Mouse (Mus musculus): ENCODE data around the gene Prc1. TPM values are rescaled to one million over a fixed set of nuclear protein-coding genes. Genes with fewer than 3 reads are reported as not detected.

Gene Prc1
- polyA plus RNA-seq, 1 experiment = 44.8 TPM

DNA sequence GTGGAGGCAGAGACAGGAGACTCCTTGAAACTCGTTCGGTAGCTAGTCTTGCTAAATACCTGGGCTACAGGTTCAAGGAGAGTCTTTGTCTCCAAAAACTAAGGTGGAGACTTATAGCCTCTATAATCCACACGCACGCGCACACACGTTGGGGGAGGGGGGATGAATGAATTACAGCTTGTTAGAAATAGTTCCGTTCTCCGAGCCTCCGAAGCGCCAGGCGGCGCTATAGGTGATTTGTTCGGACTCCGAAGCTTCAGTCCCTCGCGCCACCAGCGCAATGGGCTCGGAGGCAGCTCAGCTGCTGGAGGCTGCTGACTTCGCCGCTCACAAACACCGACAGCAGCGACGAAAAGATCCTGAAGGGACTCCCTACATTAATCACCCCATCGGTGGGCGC is 48.6 kb downstream of the Prc1 start, which contains the start of gene Hddc3:
Hddc3 (plus strand) TSS at position 247 of the 400 bp plus-strand sequence.
- TF ChIP-seq CTCF (IDR thresholded peaks at IDR 0.05; ENCODE audit: control insufficient read depth, insufficient read depth, insufficient replicate concordance, low read depth, low read length) (peak; percentile 85), POLR2A (IDR thresholded peaks at IDR 0.05; ENCODE audit: control insufficient read depth, low read depth, low read length) (peak; percentile 67)
- H3K4me3 ChIP-seq (ENCODE audit: control insufficient read depth, low read depth, low read length) = peak within 1 kb of the TSS; percentile 85
- no peaks in the 10 kb centered on the region for H3K27me3 ChIP-seq (ENCODE audit: control insufficient read depth, insufficient read depth, low read length)
- H3K36me3 ChIP-seq (ENCODE audit: control insufficient read depth, insufficient read depth, low read length) = no peaks in the 10 kb centered on the region
- peaks cover 23% of the 10 kb centered on the region for H3K4me1 ChIP-seq (ENCODE audit: control insufficient read depth, insufficient read depth, low read length)
- H3K27ac ChIP-seq (ENCODE audit: control insufficient read depth, insufficient read depth, low read depth, low read length) = peak within 1 kb of the TSS; percentile 19; the same call in 1 of the 2 replicates

DNA sequence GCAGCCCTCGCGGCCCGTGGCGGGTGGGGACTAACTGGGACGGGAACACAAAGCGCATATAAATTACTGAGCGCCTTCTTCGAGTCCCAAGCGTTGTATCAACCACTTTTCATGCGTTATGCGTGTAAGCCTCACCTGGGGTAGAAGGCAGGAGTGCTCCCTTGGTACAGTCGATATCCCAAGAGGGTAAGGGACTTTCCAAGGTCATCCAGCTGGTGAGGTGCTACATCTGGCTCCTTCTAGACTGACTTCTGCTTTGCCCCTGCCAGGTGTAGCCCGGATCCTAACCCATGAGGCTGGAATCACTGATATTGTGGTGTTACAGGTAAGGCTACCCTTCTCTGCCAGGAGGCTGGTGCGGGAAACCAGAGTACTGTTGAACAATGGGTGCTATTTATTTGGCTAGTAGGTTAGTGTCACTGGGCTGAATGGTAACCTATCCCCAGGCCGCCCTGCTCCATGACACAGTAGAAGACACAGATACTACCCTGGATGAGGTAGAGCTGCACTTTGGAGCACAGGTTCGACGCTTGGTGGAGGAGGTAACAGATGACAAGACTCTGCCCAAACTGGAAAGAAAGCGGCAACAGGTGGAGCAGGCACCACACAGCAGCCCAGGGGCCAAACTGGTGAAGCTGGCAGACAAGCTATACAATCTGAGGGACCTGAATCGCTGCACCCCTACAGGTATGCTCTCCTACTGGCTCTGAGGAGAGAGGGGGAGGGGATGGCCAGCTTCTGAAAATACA is 49.2 kb downstream of the Prc1 start:
- H3K36me3 ChIP-seq (ENCODE audit: control insufficient read depth, insufficient read depth, low read length) = no peaks in the 10 kb centered on the region
- peak overlapping the region; percentile 19; the same call in 1 of the 2 replicates for H3K27ac ChIP-seq (ENCODE audit: control insufficient read depth, insufficient read depth, low read depth, low read length)
- H3K27me3 ChIP-seq (ENCODE audit: control insufficient read depth, insufficient read depth, low read length) = no peaks in the 10 kb centered on the region
- H3K4me3 ChIP-seq (ENCODE audit: control insufficient read depth, low read depth, low read length) = peak overlapping the region; percentile 85
- no peak for TF ChIP-seq CTCF (IDR thresholded peaks at IDR 0.05; ENCODE audit: control insufficient read depth, insufficient read depth, insufficient replicate concordance, low read depth, low read length)
- TF ChIP-seq POLR2A (IDR thresholded peaks at IDR 0.05; ENCODE audit: control insufficient read depth, low read depth, low read length) = no peak
- H3K4me1 ChIP-seq (ENCODE audit: control insufficient read depth, insufficient read depth, low read length) = peaks cover 23% of the 10 kb centered on the region

GRCm38 (mm10) chr7:80346173-80346572 is 51.9 kb downstream of the Prc1 start:
- H3K36me3 ChIP-seq (ENCODE audit: control insufficient read depth, insufficient read depth, low read length) = no peaks in the 10 kb centered on the region; the same call in 1 of the 2 replicates
- no peaks in the 10 kb centered on the region for H3K27me3 ChIP-seq (ENCODE audit: control insufficient read depth, insufficient read depth, low read length)
- H3K4me3 ChIP-seq (ENCODE audit: control insufficient read depth, low read depth, low read length) = no peak overlapping the region
- no peak for TF ChIP-seq CTCF (IDR thresholded peaks at IDR 0.05; ENCODE audit: control insufficient read depth, insufficient read depth, insufficient replicate concordance, low read depth, low read length)
- H3K4me1 ChIP-seq (ENCODE audit: control insufficient read depth, insufficient read depth, low read length) = peaks cover 11% of the 10 kb centered on the region
- H3K27ac ChIP-seq (ENCODE audit: control insufficient read depth, insufficient read depth, low read depth, low read length) = no peak overlapping the region

DNA sequence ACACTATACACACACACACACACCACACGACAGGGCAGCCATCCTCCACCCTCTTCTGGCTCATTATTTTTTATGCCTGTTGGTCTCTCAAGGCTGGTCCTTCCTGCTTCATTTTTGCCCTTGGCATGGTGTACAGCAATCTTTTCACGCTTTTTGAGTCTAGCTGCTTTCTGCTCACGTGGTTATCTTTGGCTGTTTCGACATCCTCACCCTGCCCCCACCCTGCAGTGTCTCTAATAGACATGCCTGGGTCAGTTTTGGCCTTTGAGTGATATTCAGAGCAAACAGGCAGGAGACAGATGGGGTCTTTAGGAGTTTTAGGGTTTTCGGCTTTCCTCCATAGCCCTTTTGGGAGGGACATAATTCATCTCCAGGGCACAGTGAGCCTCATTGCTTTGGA is 52.6 kb downstream of the Prc1 start:
- Histone ChIP-seq H3K27me3 (ENCODE audit: control insufficient read depth, insufficient read depth, low read length) (no peaks in the 10 kb centered on the region), H3K36me3 (ENCODE audit: control insufficient read depth, insufficient read depth, low read length) (peaks cover 2% of the 10 kb centered on the region; the same call in 1 of the 2 replicates), H3K4me3 (ENCODE audit: control insufficient read depth, low read depth, low read length) (no peak overlapping the region), H3K4me1 (ENCODE audit: control insufficient read depth, insufficient read depth, low read length) (peaks cover 11% of the 10 kb centered on the region), H3K27ac (ENCODE audit: control insufficient read depth, insufficient read depth, low read depth, low read length) (no peak overlapping the region)
- TF ChIP-seq CTCF (IDR thresholded peaks at IDR 0.05; ENCODE audit: control insufficient read depth, insufficient read depth, insufficient replicate concordance, low read depth, low read length) (no peak), POLR2A (IDR thresholded peaks at IDR 0.05; ENCODE audit: control insufficient read depth, low read depth, low read length) (no peak)

- no peak overlapping the region for H3K4me3 ChIP-seq (ENCODE audit: control insufficient read depth, low read depth, low read length)
- peaks cover 2% of the 10 kb centered on the region; the same call in 1 of the 2 replicates for H3K36me3 ChIP-seq (ENCODE audit: control insufficient read depth, insufficient read depth, low read length)
- H3K27ac ChIP-seq (ENCODE audit: control insufficient read depth, insufficient read depth, low read depth, low read length) = no peak overlapping the region
- no peaks in the 10 kb centered on the region for H3K27me3 ChIP-seq (ENCODE audit: control insufficient read depth, insufficient read depth, low read length)
- peaks cover 7% of the 10 kb centered on the region for H3K4me1 ChIP-seq (ENCODE audit: control insufficient read depth, insufficient read depth, low read length)
- TF ChIP-seq POLR2A (IDR thresholded peaks at IDR 0.05; ENCODE audit: control insufficient read depth, low read depth, low read length) (no peak), CTCF (IDR thresholded peaks at IDR 0.05; ENCODE audit: control insufficient read depth, insufficient read depth, insufficient replicate concordance, low read depth, low read length) (no peak)
Measured at GRCm38 (mm10) chr7:80347670-80348586, 53.7 kb downstream of the Prc1 start.

DNA sequence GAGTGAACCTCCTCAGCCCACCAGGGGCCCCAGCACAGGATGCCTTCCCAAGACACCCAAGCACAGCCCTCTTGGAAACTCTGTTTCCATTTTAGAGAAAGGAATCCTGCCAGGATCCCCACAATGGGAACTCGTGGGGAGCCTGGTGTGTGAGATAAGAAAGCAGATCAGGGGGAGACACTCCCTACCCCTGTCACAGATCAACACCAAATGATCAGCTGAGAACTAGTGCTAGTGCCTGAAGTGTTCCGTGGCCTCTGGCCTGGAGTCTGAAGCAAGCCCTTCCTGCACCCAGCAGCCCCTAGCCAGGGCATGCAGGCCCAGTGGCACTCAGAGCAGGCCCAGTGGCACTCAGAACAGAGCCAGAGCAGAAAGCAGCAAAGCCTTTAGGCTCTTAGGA is 56.6 kb downstream of the Prc1 start:
- Histone ChIP-seq H3K4me3 (ENCODE audit: control insufficient read depth, low read depth, low read length) (no peak overlapping the region), H3K27me3 (ENCODE audit: control insufficient read depth, insufficient read depth, low read length) (no peaks in the 10 kb centered on the region), H3K4me1 (ENCODE audit: control insufficient read depth, insufficient read depth, low read length) (no peaks in the 10 kb centered on the region), H3K36me3 (ENCODE audit: control insufficient read depth, insufficient read depth, low read length) (peaks cover 2% of the 10 kb centered on the region; the same call in 1 of the 2 replicates), H3K27ac (ENCODE audit: control insufficient read depth, insufficient read depth, low read depth, low read length) (peak overlapping the region; percentile 18; the same call in 1 of the 2 replicates)
- no peak for TF ChIP-seq POLR2A (IDR thresholded peaks at IDR 0.05; ENCODE audit: control insufficient read depth, low read depth, low read length)
- no peak for TF ChIP-seq CTCF (IDR thresholded peaks at IDR 0.05; ENCODE audit: control insufficient read depth, insufficient read depth, insufficient replicate concordance, low read depth, low read length)

DNA sequence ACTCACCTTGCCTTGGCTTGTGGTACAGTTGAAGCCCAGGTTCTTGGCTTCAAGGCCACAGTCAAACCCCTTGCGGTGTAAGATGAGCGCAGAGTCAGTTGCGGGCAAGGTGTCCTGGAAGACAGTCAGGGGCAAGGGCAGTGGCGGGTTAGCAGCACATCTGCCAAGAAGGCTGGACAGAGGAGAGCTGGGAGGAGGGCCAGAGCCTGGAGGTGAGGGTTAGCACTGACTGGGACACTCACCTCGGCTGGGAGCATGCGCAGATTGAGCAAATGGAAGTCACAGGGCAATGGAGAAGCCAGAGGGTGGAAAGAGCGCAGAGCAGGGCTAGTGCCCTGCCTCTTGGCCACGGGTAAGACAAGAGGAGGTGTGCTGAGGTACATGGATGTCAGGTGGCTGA is 58.7 kb downstream of the Prc1 start:
- no peak overlapping the region for H3K4me3 ChIP-seq (ENCODE audit: control insufficient read depth, low read depth, low read length)
- TF ChIP-seq POLR2A (IDR thresholded peaks at IDR 0.05; ENCODE audit: control insufficient read depth, low read depth, low read length) (no peak), CTCF (IDR thresholded peaks at IDR 0.05; ENCODE audit: control insufficient read depth, insufficient read depth, insufficient replicate concordance, low read depth, low read length) (no peak)

More for the DNA sequence above, 58.7 kb downstream of the Prc1 start:
- Histone ChIP-seq H3K4me1 (ENCODE audit: control insufficient read depth, insufficient read depth, low read length) (peaks cover 2% of the 10 kb centered on the region), H3K36me3 (ENCODE audit: control insufficient read depth, insufficient read depth, low read length) (peaks cover 6% of the 10 kb centered on the region), H3K27ac (ENCODE audit: control insufficient read depth, insufficient read depth, low read depth, low read length) (no peak overlapping the region), H3K27me3 (ENCODE audit: control insufficient read depth, insufficient read depth, low read length) (no peaks in the 10 kb centered on the region)

Measured in testis, adult 2 months (tissue).